In genomic region chr17:49935602-49936205, GRCm38 (mm10) we compare ENCODE assay signal across 9 mouse cellular contexts.
DNase-seq lines count a peak whose midpoint lies in the region; ATAC-seq and TF ChIP-seq lines count a peak whose summit lies in the region.
"Had no signal": no experiment of that assay in that cellular context is flagged by ENCODE, and none has a peak within 500 bp of the region (broad histone marks: within the 10 kb centered on the region; RNA-seq: fewer than 3 reads in every experiment).

No protein-coding gene starts in this region.

- H3K9me3 ChIP-seq in lung, postnatal 0 days (ENCODE audit: low read length) = no peaks in the 10 kb centered on the region
- H3K9me3 ChIP-seq: limb, embryonic 15.5 days had no signal

- no peaks in the 10 kb centered on the region for H3K27me3 ChIP-seq in lung, postnatal 0 days (replicated peaks; ENCODE audit: insufficient read depth, low read length)

- TF ChIP-seq CTCF in lung, postnatal 0 days (IDR thresholded peaks at IDR 0.05) = peak; percentile 99

- H3K27ac ChIP-seq in lung, postnatal 0 days (ENCODE audit: low read length) = no peak overlapping the region
- H3K27ac ChIP-seq: limb, embryonic 15.5 days had no signal

- peak; percentile 53 for ATAC-seq in lung, postnatal 0 days

- no peaks in the 10 kb centered on the region for H3K4me1 ChIP-seq in lung, postnatal 0 days (ENCODE audit: insufficient read depth, low read depth, low read length)
- H3K4me1 ChIP-seq: limb, embryonic 15.5 days had no signal

- no peak for TF ChIP-seq EP300 in lung, postnatal 0 days (IDR thresholded peaks at IDR 0.05)

- no peak overlapping the region for H3K4me3 ChIP-seq in lung, postnatal 0 days (ENCODE audit: low read depth, low read length)
- H3K4me3 ChIP-seq: limb, embryonic 15.5 days had no signal

- no peaks in the 10 kb centered on the region for H3K36me3 ChIP-seq in lung, postnatal 0 days (ENCODE audit: insufficient read depth, low read length)
- H3K36me3 ChIP-seq: limb, embryonic 15.5 days had no signal

- DNase-seq in ES-CJ7 (ENCODE audit: low read depth, low spot score) = peak; percentile 71
- DNase-seq in brain, embryonic 18.5 days (ENCODE audit: low read depth, low spot score) = peak; percentile 54
- DNase-seq in fibroblast of lung, adult 2 months (ENCODE audit: low read depth) = peak; percentile 15
- peak; percentile 40 for DNase-seq in heart, postnatal 25 days (ENCODE audit: low spot score)
- peak; percentile 56 to 89 for DNase-seq in layer of hippocampus, adult 18-20 months (ENCODE audit: low spot score in 2 of 2)
- peak; percentile 76 for DNase-seq in lung, postnatal 0 days (ENCODE audit: low spot score)
- peak; percentile 30 for DNase-seq in retina, adult 2 months (ENCODE audit: low read depth, low spot score)
- DNase-seq in thymus, postnatal 14 days = peak; percentile 68

- H3K9ac ChIP-seq in lung, postnatal 0 days (replicated peaks; ENCODE audit: low read depth) = no peak overlapping the region
- H3K9ac ChIP-seq: limb, embryonic 15.5 days had no signal

- WGBS in lung, postnatal 0 days = under 1% methylated on average over 4 of the region's 4 CpGs

- intact Hi-C loops in heart, postnatal 25 days (cut with DNase I) = loop anchor here (1.0 to 5.0 kb wide), 3 partner anchors 302 to 859 kb away; partner anchors contain the start of gene Dazl

- H3K4me2 ChIP-seq in lung, postnatal 0 days (replicated peaks; ENCODE audit: low read depth, low read length) = no peak overlapping the region
- H3K4me2 ChIP-seq: limb, embryonic 15.5 days had no signal

Comparison
In these comparisons a context has a peak if more than half of its experiments do, and no peak if none do; other contexts are left out.
1. DNase-seq: peak in every context shown above with its lines; median percentile 76 in lung, postnatal 0 days; 72 in layer of hippocampus, adult 18-20 months; 71 in ES-CJ7; 68 in thymus, postnatal 14 days; 54 in brain, embryonic 18.5 days; 40 in heart, postnatal 25 days; 30 in retina, adult 2 months; 15 in fibroblast of lung, adult 2 months.